Mouse (Mus musculus): Measurements from ENCODE around the gene Hps1.

DNA sequence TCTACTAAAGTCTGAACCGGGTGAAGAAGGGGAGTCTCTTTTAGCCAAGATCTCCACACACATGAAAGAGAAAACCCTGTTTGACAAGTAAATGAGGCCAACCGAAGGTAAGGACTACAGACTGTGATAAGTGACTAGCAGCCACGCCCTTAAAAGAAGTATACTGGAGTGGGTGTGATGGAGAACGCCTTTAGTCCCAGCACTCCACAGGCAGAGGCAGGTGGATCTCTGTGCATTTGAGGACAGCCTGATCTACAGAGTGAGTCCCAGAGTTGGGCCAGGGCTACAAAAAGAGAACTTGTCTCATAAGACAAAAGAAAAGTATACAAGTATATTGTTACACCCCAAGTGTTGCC lies 33.9 kb downstream of the Hps1 start:
- no peak for TF ChIP-seq CTCF (IDR thresholded peaks at IDR 0.05; ENCODE audit: insufficient read depth, low read length)
- TF ChIP-seq POLR2A (IDR thresholded peaks at IDR 0.05; ENCODE audit: borderline replicate concordance, extremely low read depth, low read depth, low read length) = no peak

All from lung, adult 2 months (tissue).